Mouse (Mus musculus) G1E (cell line): ENCODE data around the gene Gna15.

Experiments used
- CTCF ChIP-seq: IDR thresholded peaks from 2 replicates; pipeline ENCODE4 v1.5.1; 2012; ENCODE audit warnings: low read depth, low read length, inconsistent platforms, mixed read lengths
- GATA1 ChIP-seq: IDR thresholded peaks from 2 replicates; pipeline ENCODE4 v1.6.1; 2012; ENCODE audit warnings: borderline replicate concordance, low read length, inconsistent platforms, mixed read lengths
- POLR2AphosphoS5 ChIP-seq: IDR thresholded peaks from 2 replicates; pipeline ENCODE4 v1.6.1; 2012; ENCODE audit warnings: low read depth, low read length, inconsistent platforms; ENCODE audit not compliant: insufficient replicate concordance
- TAL1 ChIP-seq: conservative IDR thresholded peaks from 2 replicates; pipeline ENCODE4 v1.6.1; 2012; ENCODE audit warnings: low read depth, low read length, inconsistent platforms, mixed read lengths

GRCm38 (mm10) chr10:81452947-81453288, 71.1 kb downstream of the Gna15 start:
- TF ChIP-seq CTCF (no peak), TAL1 (no peak), GATA1 (no peak), POLR2AphosphoS5 (no peak)
